Mouse (Mus musculus) myocyte (in vitro differentiated cells): ENCODE measurements at regions not wholly inside any gene's neighbourhood (a gene's known extent, or its start where the extent isn't known, plus 50 kb on each side); places are given as distances from the start of the nearest gene placed in this dataset.

Source experiments
- CEBPB ChIP-seq: IDR thresholded peaks from 2 replicates; pipeline ENCODE4 v1.6.1; 2011; ENCODE audit warnings: mild to moderate bottlenecking, moderate library complexity; ENCODE audit not compliant: poor library complexity, insufficient read depth, severe bottlenecking
- E2F4 ChIP-seq: IDR thresholded peaks from one replicate; pipeline ENCODE4 v1.6.1; 2011; ENCODE audit warnings: mild to moderate bottlenecking, control low read depth, moderate library complexity; ENCODE audit not compliant: insufficient read depth
- MAX ChIP-seq: IDR thresholded peaks from one replicate; pipeline ENCODE4 v1.6.1; 2011; ENCODE audit warnings: low read depth, mild to moderate bottlenecking, control low read depth
- MYOD1 ChIP-seq, 3 experiments: IDR thresholded peaks; one replicate each; pipeline ENCODE4 v1.6.1; 2011; ENCODE audit warnings: control low read depth in 2 of 3, low read depth in 2 of 3, mild to moderate bottlenecking in 2 of 3, moderate library complexity in 1 of 3; ENCODE audit not compliant: insufficient read length in 2 of 3, control insufficient read depth in 1 of 3
- POLR2A ChIP-seq: IDR thresholded peaks from one replicate; pipeline ENCODE4 v1.6.1; 2011; ENCODE audit warnings: low read depth, mild to moderate bottlenecking, control low read depth, moderate library complexity; ENCODE audit not compliant: insufficient read length
- REST ChIP-seq: IDR thresholded peaks from one replicate; pipeline ENCODE4 v1.6.1; 2011; ENCODE audit warnings: mild to moderate bottlenecking, control low read depth, moderate library complexity; ENCODE audit not compliant: insufficient read depth, insufficient read length
- SRF ChIP-seq: IDR thresholded peaks from one replicate; pipeline ENCODE4 v1.6.1; 2011; ENCODE audit warnings: low read depth; ENCODE audit not compliant: control insufficient read depth, insufficient read length
- TCF12 ChIP-seq: IDR thresholded peaks from one replicate; pipeline ENCODE4 v1.6.1; 2011; ENCODE audit warnings: mild to moderate bottlenecking, control low read depth; ENCODE audit not compliant: poor library complexity, insufficient read depth, severe bottlenecking
- TCF3 ChIP-seq: IDR thresholded peaks from one replicate; pipeline ENCODE4 v1.6.1; 2011; ENCODE audit warnings: low read depth, control low read depth; ENCODE audit not compliant: insufficient read length
- USF1 ChIP-seq: IDR thresholded peaks from one replicate; pipeline ENCODE4 v1.6.1; 2011; ENCODE audit warnings: low read depth, mild to moderate bottlenecking, control low read depth, moderate library complexity

GRCm38 (mm10) chr4:64316553-64317347 lies 269.9 kb upstream of the Tnc start:
- no peak for TF ChIP-seq POLR2A
- TF ChIP-seq E2F4, result no peak
- TF ChIP-seq TCF3, result no peak
- TF ChIP-seq REST, result no peak
- no peak for TF ChIP-seq USF1
- TF ChIP-seq CEBPB, result no peak
- TF ChIP-seq MAX, result no peak
- TF ChIP-seq TCF12, result no peak
- no peak for TF ChIP-seq MYOD1 (IDR thresholded peaks at IDR 0.05; ENCODE audit: control insufficient read depth in 1 of 3, insufficient read length in 2 of 3, low read depth in 2 of 3)
- no peak for TF ChIP-seq SRF
